Mouse (Mus musculus) erythroblast, embryonic 14.5 days (primary cell): ENCODE measurements around the gene Sox6. TPM values are rescaled to one million over a fixed set of nuclear protein-coding genes. Genes with fewer than 3 reads are reported as not detected.

Source experiments
- H3K27me3 ChIP-seq: 2 replicates; pipeline ENCODE4 v1.6.1; 2012; ENCODE audit warnings: inconsistent platforms; ENCODE audit not compliant: control insufficient read depth
- H3K36me3 ChIP-seq: 2 replicates; pipeline ENCODE4 v1.6.1; 2012; ENCODE audit warnings: mild to moderate bottlenecking, inconsistent platforms; ENCODE audit not compliant: control insufficient read depth
- H3K4me1 ChIP-seq: 2 replicates; pipeline ENCODE4 v1.6.1; 2012; ENCODE audit warnings: inconsistent platforms; ENCODE audit not compliant: control insufficient read depth
- H3K4me3 ChIP-seq: replicated peaks from 2 replicates; pipeline ENCODE3; 2012; ENCODE audit warnings: moderate library complexity, mild to moderate bottlenecking, inconsistent platforms
- H3K9me3 ChIP-seq: 2 replicates; pipeline ENCODE4 v1.6.1; 2012; ENCODE audit warnings: low read length, inconsistent platforms, mixed read lengths; ENCODE audit not compliant: control insufficient read depth
- GATA1 ChIP-seq: IDR thresholded peaks from 2 replicates; pipeline ENCODE4 v1.6.1; 2012; ENCODE audit warnings: low read length, inconsistent platforms, mixed read lengths
- TAL1 ChIP-seq: IDR thresholded peaks from 3 replicates; pipeline ENCODE4 v1.6.1; 2012; ENCODE audit warnings: low read length, inconsistent platforms, mixed read lengths
- polyA plus RNA-seq: library from polyadenylated mRNA; stranded (reverse); fragments of >175 nt; gene quantifications from 2 replicates; pipeline ENCODE4 v1.2.3, GENCODE M21; 2012

The Sox6 gene
- polyA plus RNA-seq, 1 experiment = 3.7 TPM

GRCm38 (mm10) chr7:116035504-116035903 is 3.1 kb downstream of the Sox6 start:
- Histone ChIP-seq H3K27me3 (peaks cover 100% of the 10 kb centered on the region), H3K4me3 (no peak overlapping the region), H3K9me3 (peaks cover 29% of the 10 kb centered on the region; the same call in 1 of the 2 replicates), H3K4me1 (peaks cover 56% of the 10 kb centered on the region), H3K36me3 (no peaks in the 10 kb centered on the region)
- TF ChIP-seq TAL1 = no peak
- TF ChIP-seq GATA1 = no peak

GRCm38 (mm10) chr7:116034282-116034758 is 4.3 kb downstream of the Sox6 start:
- Histone ChIP-seq H3K4me3 (peak overlapping the region; percentile 79), H3K4me1 (peaks cover 47% of the 10 kb centered on the region), H3K36me3 (no peaks in the 10 kb centered on the region), H3K9me3 (peaks cover 27% of the 10 kb centered on the region; the same call in 1 of the 2 replicates), H3K27me3 (peaks cover 100% of the 10 kb centered on the region)
- TF ChIP-seq GATA1 (no peak), TAL1 (no peak)

GRCm38 (mm10) chr7:116033371-116034241 is 5.0 kb downstream of the Sox6 start:
- peaks cover 99% of the 10 kb centered on the region for H3K27me3 ChIP-seq
- peaks cover 44% of the 10 kb centered on the region for H3K4me1 ChIP-seq
- TF ChIP-seq TAL1 = no peak
- no peak for TF ChIP-seq GATA1
- peak overlapping the region; percentile 79 for H3K4me3 ChIP-seq
- H3K9me3 ChIP-seq = peaks cover 24% of the 10 kb centered on the region; the same call in 1 of the 2 replicates
- H3K36me3 ChIP-seq = no peaks in the 10 kb centered on the region

GRCm38 (mm10) chr7:116032596-116033307 is 5.8 kb downstream of the Sox6 start:
- no peak for TF ChIP-seq GATA1
- no peak for TF ChIP-seq TAL1
- no peaks in the 10 kb centered on the region for H3K36me3 ChIP-seq
- H3K4me1 ChIP-seq = peaks cover 42% of the 10 kb centered on the region
- H3K9me3 ChIP-seq = peaks cover 22% of the 10 kb centered on the region; the same call in 1 of the 2 replicates
- peak overlapping the region; percentile 79 for H3K4me3 ChIP-seq
- H3K27me3 ChIP-seq = peaks cover 96% of the 10 kb centered on the region

- H3K36me3 ChIP-seq = no peaks in the 10 kb centered on the region
- no peak for TF ChIP-seq TAL1
- TF ChIP-seq GATA1 = no peak
- H3K9me3 ChIP-seq = peaks cover 16% of the 10 kb centered on the region; the same call in 1 of the 2 replicates
- peak overlapping the region; percentile 79 for H3K4me3 ChIP-seq
- peaks cover 96% of the 10 kb centered on the region for H3K27me3 ChIP-seq
- H3K4me1 ChIP-seq = peaks cover 38% of the 10 kb centered on the region
These were observed 6.6 kb downstream of the Sox6 start for GRCm38 (mm10) chr7:116031718-116032595.

GRCm38 (mm10) chr7:116031388-116031717 is 7.2 kb downstream of the Sox6 start:
- TF ChIP-seq TAL1 (no peak), GATA1 (no peak)
- H3K27me3 ChIP-seq = peaks cover 96% of the 10 kb centered on the region

GRCm38 (mm10) chr7:116030597-116031387 is 7.8 kb downstream of the Sox6 start:
- H3K9me3 ChIP-seq = peaks cover 16% of the 10 kb centered on the region; the same call in 1 of the 2 replicates
- H3K4me3 ChIP-seq = peak overlapping the region; percentile 79
- H3K27me3 ChIP-seq = peaks cover 96% of the 10 kb centered on the region

More at GRCm38 (mm10) chr7:116031388-116031717, 7.2 kb downstream of the Sox6 start:
- Histone ChIP-seq H3K4me3 (peak overlapping the region; percentile 79), H3K4me1 (peaks cover 38% of the 10 kb centered on the region), H3K36me3 (no peaks in the 10 kb centered on the region), H3K9me3 (peaks cover 16% of the 10 kb centered on the region; the same call in 1 of the 2 replicates)

GRCm38 (mm10) chr7:116029991-116030390 is 8.6 kb downstream of the Sox6 start:
- H3K4me1 ChIP-seq = peaks cover 38% of the 10 kb centered on the region
- no peak for TF ChIP-seq TAL1
- no peak for TF ChIP-seq GATA1
- H3K27me3 ChIP-seq = peaks cover 96% of the 10 kb centered on the region
- H3K36me3 ChIP-seq = no peaks in the 10 kb centered on the region
- peaks cover 16% of the 10 kb centered on the region; the same call in 1 of the 2 replicates for H3K9me3 ChIP-seq
- H3K4me3 ChIP-seq = no peak overlapping the region

More at GRCm38 (mm10) chr7:116030597-116031387, 7.8 kb downstream of the Sox6 start:
- H3K4me1 ChIP-seq = peaks cover 38% of the 10 kb centered on the region
- no peak for TF ChIP-seq GATA1
- TF ChIP-seq TAL1 = no peak
- H3K36me3 ChIP-seq = no peaks in the 10 kb centered on the region
